Mouse (Mus musculus) granulocyte monocyte progenitor cell, adult 5-6 weeks (primary cell): ENCODE data around the gene Gtdc1. TPM values are rescaled to one million over a fixed set of nuclear protein-coding genes. Genes with fewer than 3 reads are reported as not detected.

Experiments
- ATAC-seq: replicated peaks from 2 replicates; pipeline ENCODE4 v1.8.0; 2016; ENCODE audit warnings: mild to moderate bottlenecking, moderate TSS enrichment, inconsistent platforms; ENCODE audit not compliant: poor library complexity, severe bottlenecking
- total RNA-seq, 2 experiments: library from RNA; stranded (forward) in 1 of 2; stranded (reverse) in 1 of 2; fragments of 200-712, 200-1000 nt in 1 of 2; fragments of >200 nt in 1 of 2; fragmentation: Nextera tagmentation in 1 of 2; gene quantifications; 2 replicates each; pipeline ENCODE4 v1.2.3; 2014 to 2017

Gtdc1 gene
- total RNA-seq, 2 experiments from 2014 or later, result 19.7 to 22.9 TPM

GRCm38 (mm10) chr2:44539121-44539634, 388.3 kb downstream of the Gtdc1 start:
- ATAC-seq, result no peak

GRCm38 (mm10) chr2:44538135-44538534, 389.3 kb downstream of the Gtdc1 start:
- ATAC-seq, result no peak

- no peak for ATAC-seq
Measured at GRCm38 (mm10) chr2:44535760-44536159, 391.7 kb downstream of the Gtdc1 start.

GRCm38 (mm10) chr2:44535136-44535675, 392.3 kb downstream of the Gtdc1 start:
- no peak for ATAC-seq

GRCm38 (mm10) chr2:44526110-44527032, 401.1 kb downstream of the Gtdc1 start:
- ATAC-seq, result peak; percentile 66

GRCm38 (mm10) chr2:44525187-44525919, 402.1 kb downstream of the Gtdc1 start:
- no peak for ATAC-seq

- ATAC-seq, result no peak
Measured at GRCm38 (mm10) chr2:44519236-44519635, 408.2 kb downstream of the Gtdc1 start.

- ATAC-seq, result no peak
Measured at GRCm38 (mm10) chr2:44518085-44518484, 409.4 kb downstream of the Gtdc1 start.

Other genes with a start within 250 kb of the Gtdc1 start
- gene Zeb2, start 189.7 kb upstream of the Gtdc1 start, total RNA-seq (2014; fragmentation: Nextera tagmentation), result 286 and 309 TPM in 2 replicates
- gene Zeb2, start 189.7 kb upstream of the Gtdc1 start, total RNA-seq (2017), result 167 and 168 TPM in 2 replicates